Mouse (Mus musculus) heart, embryonic 13.5 days (tissue): ENCODE data around the gene Artn. TPM values are rescaled to one million over a fixed set of nuclear protein-coding genes. Genes with fewer than 3 reads are reported as not detected.

ENCODE experiments used
- ATAC-seq: fragments of 200-750 bp; cut with Nextera tagmentation; 2 replicates; pipeline ENCODE4 v1.8.0; 2017; ENCODE audit warnings: moderate TSS enrichment; ENCODE audit not compliant: insufficient number of reproducible peaks, low FRiP score, low TSS enrichment; ENCODE audit errors: extremely low read depth
- H3K27ac ChIP-seq: fragments of 300-500 bp; sonication (generic); replicated peaks from 2 replicates; pipeline ENCODE4 v1.5.1; 2015; ENCODE audit warnings: moderate library complexity, mild to moderate bottlenecking, inconsistent platforms
- H3K27me3 ChIP-seq: fragments of 300-500 bp; sonication (generic); replicated peaks from 2 replicates; pipeline ENCODE4 v1.6.1; 2015; ENCODE audit warnings: mild to moderate bottlenecking, inconsistent platforms
- H3K36me3 ChIP-seq: fragments of 300-500 bp; sonication (generic); 2 replicates; pipeline ENCODE4 v1.6.1; 2015; ENCODE audit warnings: mild to moderate bottlenecking, inconsistent platforms
- H3K4me1 ChIP-seq: fragments of 300-500 bp; sonication (generic); 2 replicates; pipeline ENCODE4 v1.6.1; 2015; ENCODE audit warnings: inconsistent platforms
- H3K4me2 ChIP-seq: fragments of 300-500 bp; sonication (generic); 2 replicates; pipeline ENCODE4 v1.6.1; 2015; ENCODE audit warnings: inconsistent platforms, mild to moderate bottlenecking, moderate library complexity
- H3K4me3 ChIP-seq: fragments of 300-500 bp; sonication (generic); 2 replicates; pipeline ENCODE4 v1.5.1; 2015; ENCODE audit warnings: moderate library complexity, mild to moderate bottlenecking, inconsistent platforms
- H3K9ac ChIP-seq: fragments of 300-500 bp; sonication (generic); 2 replicates; pipeline ENCODE4 v1.6.1; 2015; ENCODE audit warnings: inconsistent platforms, mild to moderate bottlenecking, moderate library complexity
- H3K9me3 ChIP-seq: fragments of 300-500 bp; sonication (generic); 2 replicates; pipeline ENCODE4 v1.6.1; 2016; ENCODE audit warnings: inconsistent platforms
- WGBS: fragments of 180-500 bp; shearing (Covaris S2); methylation state at CpG from one replicate; pipeline ENCODE4 v1.1.7; 2015; ENCODE audit warnings: mixed read lengths; 5-methylcytosine and 5-hydroxymethylcytosine counted together
- polyA plus RNA-seq: library from polyadenylated mRNA; unstranded; fragments of >200 nt; fragmentation: Nextera tagmentation; extraction: Ambion mirVana; gene quantifications from 2 replicates; pipeline ENCODE4 v1.2.1, GENCODE M21; 2015

Artn gene
- polyA plus RNA-seq, 1 experiment from 2014 or later: 0.98 TPM

GRCm38 (mm10) chr4:117918762-117919161, 10.8 kb downstream of the Artn start:
- Histone ChIP-seq H3K9me3 (no peaks in the 10 kb centered on the region), H3K4me2 (0 out of 2 replicates have a peak overlapping the region, but pooled peaks have one; percentile 9), H3K9ac (0 out of 2 replicates have a peak overlapping the region, but pooled peaks have one; percentile 44), H3K4me3 (no peak overlapping the region), H3K27me3 (peaks cover 14% of the 10 kb centered on the region), H3K36me3 (no peaks in the 10 kb centered on the region), H3K4me1 (peaks cover 64% of the 10 kb centered on the region), H3K27ac (peak overlapping the region; percentile 61)
- WGBS: 63% methylated on average over 5 of the region's 5 CpGs
- no peak for ATAC-seq

GRCm38 (mm10) chr4:117918261-117918660, 11.3 kb downstream of the Artn start:
- WGBS: 11% methylated on average over 3 of the region's 3 CpGs
- Histone ChIP-seq H3K27me3 (peaks cover 14% of the 10 kb centered on the region), H3K4me2 (0 out of 2 replicates have a peak overlapping the region, but pooled peaks have one; percentile 9), H3K9ac (0 out of 2 replicates have a peak overlapping the region, but pooled peaks have one; percentile 44), H3K4me1 (peaks cover 64% of the 10 kb centered on the region), H3K27ac (peak overlapping the region; percentile 61), H3K9me3 (no peaks in the 10 kb centered on the region), H3K36me3 (no peaks in the 10 kb centered on the region), H3K4me3 (no peak overlapping the region)
- no peak for ATAC-seq

DNA sequence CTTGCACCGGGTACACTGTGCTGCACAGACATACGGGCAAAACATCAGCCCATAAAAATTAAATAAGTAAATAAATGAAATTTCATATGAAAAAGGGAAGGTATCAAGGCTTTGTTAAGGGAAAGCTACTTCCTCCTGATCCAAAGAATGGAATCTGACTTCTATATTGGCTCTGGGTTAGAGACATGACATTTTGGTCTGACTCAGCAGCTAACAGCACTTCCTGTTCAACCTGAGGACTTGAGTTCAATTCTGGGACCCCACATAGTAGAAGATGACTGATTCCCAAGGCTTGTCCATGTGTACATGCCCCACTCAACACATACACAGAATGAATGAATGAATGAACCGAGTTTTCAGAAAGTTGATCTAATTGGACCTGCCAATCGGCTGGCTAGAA, 11.7 kb downstream of the Artn start:
- no peak overlapping the region for H3K4me2 ChIP-seq

GRCm38 (mm10) chr4:117917402-117917801, 12.2 kb downstream of the Artn start:
- Histone ChIP-seq H3K27me3 (peaks cover 12% of the 10 kb centered on the region), H3K4me3 (no peak overlapping the region), H3K36me3 (peaks cover 2% of the 10 kb centered on the region), H3K9me3 (no peaks in the 10 kb centered on the region), H3K9ac (no peak overlapping the region), H3K4me2 (no peak overlapping the region), H3K4me1 (peaks cover 65% of the 10 kb centered on the region), H3K27ac (peak overlapping the region; percentile 61)
- no peak for ATAC-seq
- WGBS: 68% methylated on average over 4 of the region's 4 CpGs

More for the DNA sequence above, 11.7 kb downstream of the Artn start:
- Histone ChIP-seq H3K9me3 (no peaks in the 10 kb centered on the region), H3K27me3 (peaks cover 14% of the 10 kb centered on the region), H3K4me1 (peaks cover 64% of the 10 kb centered on the region), H3K9ac (no peak overlapping the region), H3K4me3 (no peak overlapping the region), H3K36me3 (no peaks in the 10 kb centered on the region), H3K27ac (peak overlapping the region; percentile 61)
- 82% methylated on average over 4 of the region's 4 CpGs for WGBS
- no peak for ATAC-seq

DNA sequence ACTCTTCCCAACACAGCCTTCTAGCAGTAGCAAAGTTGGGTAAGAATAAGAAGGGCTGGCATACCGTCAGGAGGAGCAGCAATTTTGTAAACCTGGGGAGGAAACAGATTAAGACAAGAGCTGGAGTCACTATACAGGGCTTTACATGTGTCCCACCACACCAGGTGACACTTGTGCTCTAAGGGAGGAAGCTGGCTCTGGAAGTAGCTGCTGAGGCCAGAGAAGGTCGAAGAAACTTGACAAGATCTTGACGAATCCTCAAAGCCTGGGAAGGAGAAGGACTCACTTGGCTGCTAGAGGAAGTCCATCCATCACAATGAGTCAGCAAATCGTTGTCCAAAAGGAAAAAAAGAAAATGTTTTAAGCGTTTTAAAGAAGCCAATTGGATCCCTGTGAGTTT, 13.2 kb downstream of the Artn start:
- Histone ChIP-seq H3K4me3 (peak overlapping the region; percentile 93; the same call in 1 of the 2 replicates), H3K36me3 (peaks cover 12% of the 10 kb centered on the region), H3K27me3 (0 out of 2 replicates have a peak, but pooled peaks cover 6% of the 10 kb centered on the region), H3K4me2 (peak overlapping the region; percentile 100), H3K9ac (no peak overlapping the region), H3K4me1 (peaks cover 66% of the 10 kb centered on the region), H3K9me3 (no peaks in the 10 kb centered on the region), H3K27ac (peak overlapping the region; percentile 82)
- WGBS: 64% methylated on average over 5 of the region's 5 CpGs
- no peak for ATAC-seq

GRCm38 (mm10) chr4:117915489-117916105, 14.0 kb downstream of the Artn start:
- 0 out of 2 replicates have a peak, but pooled peaks cover under 1% of the 10 kb centered on the region for H3K27me3 ChIP-seq
- peak overlapping the region; percentile 100 for H3K4me2 ChIP-seq
- 5% methylated on average over 19 of the region's 19 CpGs for WGBS
- H3K9ac ChIP-seq: peak overlapping the region; percentile 95
- H3K4me3 ChIP-seq: peak overlapping the region; percentile 93
- H3K4me1 ChIP-seq: peaks cover 70% of the 10 kb centered on the region
- no peak for ATAC-seq
- H3K36me3 ChIP-seq: peaks cover 20% of the 10 kb centered on the region
- H3K9me3 ChIP-seq: no peaks in the 10 kb centered on the region
- H3K27ac ChIP-seq: peak overlapping the region; percentile 82

GRCm38 (mm10) chr4:117914591-117915442, 14.7 kb downstream of the Artn start, which contains the start of gene Ipo13:
Gene Ipo13 (minus strand): TSS chr4:117914999.
- WGBS: under 1% methylated on average over 61 of the region's 61 CpGs
- H3K4me3 ChIP-seq: peak within 1 kb of the TSS; percentile 93
- peak within 1 kb of the TSS; percentile 95 for H3K9ac ChIP-seq
- no peaks in the 10 kb centered on the region for H3K27me3 ChIP-seq
- no peaks in the 10 kb centered on the region for H3K9me3 ChIP-seq
- ATAC-seq: peak; percentile 81
- H3K27ac ChIP-seq: peak within 1 kb of the TSS; percentile 82
- peaks cover 77% of the 10 kb centered on the region for H3K4me1 ChIP-seq
- H3K4me2 ChIP-seq: peak within 1 kb of the TSS; percentile 100
- H3K36me3 ChIP-seq: peaks cover 24% of the 10 kb centered on the region

- peak overlapping the region; percentile 100 for H3K4me2 ChIP-seq
- peaks cover 80% of the 10 kb centered on the region for H3K4me1 ChIP-seq
- peaks cover 32% of the 10 kb centered on the region for H3K36me3 ChIP-seq
- ATAC-seq: no peak
- H3K9me3 ChIP-seq: no peaks in the 10 kb centered on the region
- WGBS: 9% methylated on average over 8 of the region's 8 CpGs
- peak overlapping the region; percentile 82; the same call in 1 of the 2 replicates for H3K27ac ChIP-seq
- H3K4me3 ChIP-seq: peak overlapping the region; percentile 93
- peak overlapping the region; percentile 95 for H3K9ac ChIP-seq
- H3K27me3 ChIP-seq: no peaks in the 10 kb centered on the region
These were observed 15.5 kb downstream of the Artn start for GRCm38 (mm10) chr4:117914031-117914430.

- Histone ChIP-seq H3K4me1 (peaks cover 79% of the 10 kb centered on the region), H3K36me3 (peaks cover 37% of the 10 kb centered on the region), H3K9me3 (no peaks in the 10 kb centered on the region), H3K27me3 (no peaks in the 10 kb centered on the region), H3K27ac (no peak overlapping the region), H3K4me2 (peak overlapping the region; percentile 100), H3K9ac (peak overlapping the region; percentile 95), H3K4me3 (peak overlapping the region; percentile 93)
- 45% methylated on average over 3 of the region's 3 CpGs for WGBS
- ATAC-seq: no peak
These were observed 16.1 kb downstream of the Artn start for GRCm38 (mm10) chr4:117913421-117913820.

DNA sequence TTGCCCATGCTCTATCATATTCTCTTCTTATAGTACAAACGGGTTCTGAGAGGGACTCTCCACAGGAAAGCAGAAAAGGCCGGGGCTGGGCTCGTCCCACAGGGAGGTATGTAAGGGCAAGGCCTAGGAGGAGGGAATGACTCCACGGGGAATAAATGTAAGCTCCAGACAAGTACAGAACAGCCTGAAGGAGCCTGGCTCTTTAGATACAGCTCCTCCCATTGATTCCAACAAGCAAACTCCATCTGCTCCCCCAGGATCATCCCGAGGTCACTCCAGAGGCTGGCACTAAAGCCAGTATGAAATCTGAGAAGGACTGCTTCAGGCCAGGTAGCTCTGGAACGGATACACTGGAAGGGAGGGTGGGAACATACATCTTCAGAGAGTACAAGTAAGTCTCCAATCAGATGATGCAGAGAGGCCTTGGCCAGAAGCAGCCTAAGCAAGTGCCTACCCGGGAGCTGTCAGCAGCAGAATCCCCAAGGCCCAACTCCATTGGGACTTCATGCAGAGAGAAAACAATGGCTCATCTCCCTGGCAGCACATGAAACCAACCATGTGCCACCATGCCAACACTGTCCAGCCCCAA, 16.8 kb downstream of the Artn start:
- H3K9ac ChIP-seq: peak overlapping the region; percentile 50; the same call in 1 of the 2 replicates
- ATAC-seq: no peak
- H3K4me3 ChIP-seq: peak overlapping the region; percentile 93

GRCm38 (mm10) chr4:117912131-117912561, 17.4 kb downstream of the Artn start:
- peaks cover 47% of the 10 kb centered on the region for H3K36me3 ChIP-seq
- H3K27me3 ChIP-seq: no peaks in the 10 kb centered on the region
- no peak overlapping the region for H3K4me3 ChIP-seq
- H3K27ac ChIP-seq: no peak overlapping the region
- peaks cover 72% of the 10 kb centered on the region for H3K4me1 ChIP-seq
- H3K9me3 ChIP-seq: no peaks in the 10 kb centered on the region
- WGBS: 89% methylated on average over 13 of the region's 13 CpGs
- H3K9ac ChIP-seq: no peak overlapping the region
- ATAC-seq: no peak
- H3K4me2 ChIP-seq: no peak overlapping the region

More for the DNA sequence above, 16.8 kb downstream of the Artn start:
- peak overlapping the region; percentile 100 for H3K4me2 ChIP-seq
- no peak overlapping the region for H3K27ac ChIP-seq
- H3K27me3 ChIP-seq: no peaks in the 10 kb centered on the region
- WGBS: 65% methylated on average over 7 of the region's 7 CpGs
- peaks cover 43% of the 10 kb centered on the region for H3K36me3 ChIP-seq
- H3K9me3 ChIP-seq: no peaks in the 10 kb centered on the region
- peaks cover 78% of the 10 kb centered on the region for H3K4me1 ChIP-seq
